Mouse (Mus musculus): Measurements from ENCODE around the gene Capns1.
"Not testable (repeated sequence)": the region's sequence is repeated elsewhere in the genome, so short reads cannot be mapped to it uniquely, and the experiment has no call there.

Gene Capns1

DNA sequence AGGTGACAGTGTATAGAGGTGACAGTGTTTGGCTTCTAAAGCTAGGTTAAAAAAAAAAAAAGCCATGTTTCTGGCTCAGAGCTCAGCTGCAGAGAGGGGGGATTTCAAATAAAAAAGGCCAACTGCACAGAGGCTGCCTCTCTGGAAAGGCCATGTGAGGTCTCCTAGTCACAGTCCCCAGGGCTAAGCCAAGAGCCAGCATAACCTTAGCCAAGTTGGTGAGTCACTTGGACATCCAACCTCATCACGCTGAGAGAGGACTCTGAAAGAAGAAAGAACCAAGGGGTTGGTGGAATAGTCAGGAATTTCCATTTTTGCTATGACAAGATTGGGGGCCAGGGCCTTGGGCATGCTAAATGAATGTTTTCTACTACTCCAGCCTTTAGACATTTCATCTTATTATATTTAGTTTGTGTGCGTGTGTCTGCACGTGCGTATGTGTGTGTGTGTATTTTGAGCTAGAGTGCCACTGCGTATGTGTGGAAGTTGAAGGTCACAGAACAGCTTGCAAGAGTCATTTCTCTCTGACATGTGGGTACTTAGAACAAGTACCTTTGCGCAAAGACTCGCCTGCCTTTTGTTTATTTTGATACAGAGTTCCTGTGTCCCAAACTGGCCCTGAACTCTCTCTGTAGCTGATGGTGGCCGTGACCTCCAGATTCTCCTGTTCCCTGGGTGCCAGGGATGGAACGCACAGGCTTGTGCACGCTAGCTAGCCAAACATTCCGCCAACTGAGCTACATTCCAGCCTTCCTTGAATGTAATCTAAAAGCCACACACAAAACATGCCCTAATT lies 4.5 kb upstream of the Capns1 start:
- in situ Hi-C loops (cut with MboI): no loop called here

DNA sequence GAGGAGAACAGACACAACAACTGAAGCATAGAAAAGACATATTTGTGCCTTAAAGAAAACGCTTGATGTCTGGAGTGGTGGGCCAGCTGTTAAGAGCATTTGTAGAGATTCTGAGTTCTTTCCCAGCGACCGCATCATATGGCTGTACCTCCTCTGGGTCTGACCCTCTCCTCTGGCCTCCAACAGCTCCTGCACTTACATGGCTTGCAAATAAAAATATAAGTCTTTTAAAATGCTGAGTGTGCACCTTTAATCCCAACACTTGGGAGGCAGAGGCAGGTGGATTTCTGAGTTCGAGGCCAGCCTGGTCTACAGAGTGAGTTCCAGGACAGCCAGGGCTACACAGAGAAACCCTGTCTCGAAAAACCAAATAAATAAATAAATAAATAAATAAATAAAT lies 2.0 kb upstream of the Capns1 start:
- in situ Hi-C loops (cut with MboI): not testable (repeated sequence)

DNA sequence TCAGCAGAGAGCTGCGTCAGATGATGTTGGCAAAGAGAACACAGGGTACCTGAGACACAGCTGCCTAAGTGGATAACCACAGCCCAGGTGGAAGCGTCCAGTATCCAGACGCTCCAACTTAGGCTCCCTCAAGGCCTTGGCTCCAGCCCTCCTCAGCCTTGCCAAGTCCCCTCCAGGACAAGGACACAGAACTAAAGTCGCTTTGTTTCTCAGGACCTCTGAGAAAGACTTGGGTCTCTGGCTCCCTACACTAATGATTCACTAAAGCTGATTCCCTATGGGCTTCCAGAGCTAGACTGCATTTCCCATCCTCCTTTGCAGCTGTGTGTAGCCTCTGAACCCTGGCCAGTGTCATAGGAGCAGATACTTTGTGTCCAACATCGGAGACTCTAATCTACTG lies 1.6 kb upstream of the Capns1 start:
- in situ Hi-C loops (cut with MboI): no loop called here

DNA sequence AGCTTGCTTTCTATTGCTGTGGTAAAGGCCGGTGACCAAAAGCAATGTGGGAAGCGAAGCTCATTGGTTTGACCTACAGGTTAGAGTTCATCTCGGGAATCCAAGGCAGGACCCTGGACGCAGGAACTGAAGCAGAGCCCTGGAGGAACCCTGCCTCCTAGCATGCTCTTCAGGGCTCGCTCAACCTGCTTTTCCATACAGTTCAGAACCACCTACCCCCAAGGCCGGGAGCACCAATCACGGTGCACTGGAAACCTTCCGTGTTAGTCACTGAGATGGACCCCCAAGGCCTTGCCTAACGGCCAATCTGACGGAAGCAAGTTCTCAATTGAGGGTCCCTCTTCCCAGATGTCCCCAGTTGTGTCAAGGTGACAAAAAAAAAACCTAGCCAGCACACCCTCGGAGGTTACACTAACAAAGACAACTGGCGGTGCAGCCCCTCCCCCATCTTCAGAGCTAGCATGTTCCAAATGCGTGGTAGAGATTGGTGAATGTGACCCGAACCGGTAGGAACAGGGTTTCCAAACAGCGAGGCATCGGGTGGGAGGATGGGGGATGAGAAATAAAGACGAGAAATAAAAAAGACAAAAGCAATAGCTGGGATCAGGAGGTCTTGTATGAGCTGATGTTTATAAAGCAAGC lies 1.0 kb upstream of the Capns1 start:
- in situ Hi-C loops (cut with MboI): no loop called here

DNA sequence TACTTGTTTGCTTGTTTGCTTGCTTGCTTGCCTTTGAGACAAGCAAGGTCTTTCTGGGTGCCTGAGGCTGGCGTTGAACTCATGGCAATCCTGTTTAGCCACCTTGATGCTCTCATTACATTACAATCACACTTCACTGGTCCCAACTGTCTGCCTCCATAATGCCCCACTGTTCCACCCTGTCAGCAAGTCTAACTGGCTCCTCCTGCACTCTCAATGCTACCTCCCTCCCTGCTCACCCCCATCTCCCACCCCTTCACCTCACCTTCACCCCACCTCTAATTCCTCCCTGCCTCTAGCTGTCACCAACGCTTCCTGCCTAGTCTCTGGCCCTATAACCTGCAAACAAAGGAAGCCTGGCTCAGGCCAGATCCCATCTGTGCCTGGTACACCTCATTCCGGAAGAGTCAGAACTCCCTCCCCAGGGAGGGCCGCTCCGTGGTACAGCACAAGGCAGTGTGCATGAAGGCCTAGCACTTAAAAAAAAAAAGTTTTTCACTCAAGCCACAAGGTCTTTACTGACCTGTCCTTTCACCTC lies 950 bp downstream of the Capns1 start:
- in situ Hi-C loops (cut with MboI): no loop called here

DNA sequence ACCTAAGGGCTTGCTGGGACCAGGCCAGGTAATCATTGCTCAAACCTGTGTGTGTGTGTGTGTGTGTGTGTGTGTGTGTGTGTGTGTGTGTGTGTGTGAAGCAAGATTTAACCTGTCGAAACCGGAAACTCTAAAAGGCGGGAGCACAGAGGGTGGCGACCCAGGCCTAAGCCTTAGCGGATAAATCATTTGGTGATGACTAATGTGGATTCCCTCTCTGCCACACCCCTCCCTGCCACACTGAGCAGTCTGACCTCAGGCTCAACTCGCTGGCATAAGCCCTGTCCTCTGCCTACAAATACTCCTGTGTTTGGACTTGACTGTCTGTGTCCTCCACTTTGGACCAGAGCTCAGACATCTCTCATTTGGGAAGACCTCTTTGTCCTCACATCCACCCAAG lies 2.4 kb downstream of the Capns1 start:
- in situ Hi-C loops (cut with MboI): no loop called here

DNA sequence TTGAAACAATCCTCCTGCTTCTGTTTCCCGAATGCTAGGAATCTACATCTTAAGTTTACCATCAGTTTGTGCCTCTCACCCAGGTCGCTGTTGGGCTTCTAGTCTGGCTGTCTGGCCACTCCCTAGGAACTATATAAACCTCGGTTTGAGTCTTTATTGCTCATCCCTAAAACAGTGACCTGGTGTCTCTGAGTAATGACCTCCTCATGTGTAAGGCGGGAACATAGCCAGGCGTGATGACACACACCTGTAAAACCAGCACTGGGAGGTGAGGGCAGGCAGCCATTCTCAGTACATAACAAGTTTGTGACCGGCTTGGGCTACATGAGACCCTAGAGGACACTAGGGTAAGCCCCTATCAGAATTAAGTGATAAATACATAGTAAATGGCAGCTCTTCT lies 3.1 kb downstream of the Capns1 start:
- in situ Hi-C loops (cut with MboI): no loop called here

DNA sequence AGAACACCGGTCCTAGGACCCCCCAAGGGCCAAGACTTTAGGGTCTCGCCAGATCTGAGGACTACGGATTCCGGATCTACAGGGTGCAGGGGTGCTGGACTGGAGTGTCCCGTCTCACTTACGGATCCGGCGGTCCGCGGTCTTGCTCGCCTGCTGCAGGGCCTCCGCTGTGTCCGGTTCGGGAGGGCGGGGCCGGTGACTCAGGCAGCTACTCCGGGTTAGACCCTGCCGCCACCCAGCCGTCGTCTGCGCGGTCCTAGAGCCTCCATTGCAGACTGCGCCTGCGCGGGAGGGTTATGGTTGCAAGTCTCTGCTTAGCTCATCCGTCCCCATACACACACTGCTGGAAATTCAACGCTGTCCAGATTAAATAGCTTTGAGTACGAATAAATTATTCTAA lies 3.7 kb downstream of the Capns1 start:
- in situ Hi-C loops (cut with MboI): no loop called here

DNA sequence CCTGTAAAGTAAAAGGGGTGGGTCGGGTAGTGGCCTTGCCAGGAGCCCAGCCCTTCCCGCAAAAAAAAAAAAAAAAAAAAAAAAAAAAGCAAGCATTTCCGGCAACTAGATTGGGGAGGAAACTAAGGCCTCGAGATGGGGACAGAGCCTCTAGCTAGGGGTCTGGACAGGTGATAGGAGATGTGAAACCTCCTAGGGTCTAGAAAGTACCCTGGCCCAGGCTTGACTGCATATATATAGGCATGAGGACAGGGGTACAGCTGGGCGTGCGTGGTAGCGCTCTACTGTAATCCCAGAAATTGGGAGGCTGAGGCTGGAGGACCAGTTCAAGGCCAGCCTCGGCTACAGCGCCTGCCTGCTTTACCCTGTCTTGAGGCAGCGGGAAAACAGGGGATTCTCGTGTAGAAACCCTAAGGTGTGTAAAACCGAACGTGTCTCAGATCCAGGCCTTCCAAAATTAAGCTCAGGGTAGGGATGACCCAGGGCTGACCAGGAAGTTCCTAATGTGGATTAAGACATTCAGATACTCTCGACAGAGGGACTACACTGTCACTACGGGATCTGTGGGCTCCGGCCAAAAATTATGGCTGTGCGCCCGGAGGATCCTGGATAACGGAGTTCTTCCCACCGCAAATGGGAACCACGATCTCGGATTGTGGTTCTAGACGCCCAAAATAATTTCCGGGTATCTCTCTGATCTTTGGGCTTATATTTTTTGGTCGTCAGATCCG lies 4.3 kb downstream of the Capns1 start:
- in situ Hi-C loops (cut with MboI): no loop called here

DNA sequence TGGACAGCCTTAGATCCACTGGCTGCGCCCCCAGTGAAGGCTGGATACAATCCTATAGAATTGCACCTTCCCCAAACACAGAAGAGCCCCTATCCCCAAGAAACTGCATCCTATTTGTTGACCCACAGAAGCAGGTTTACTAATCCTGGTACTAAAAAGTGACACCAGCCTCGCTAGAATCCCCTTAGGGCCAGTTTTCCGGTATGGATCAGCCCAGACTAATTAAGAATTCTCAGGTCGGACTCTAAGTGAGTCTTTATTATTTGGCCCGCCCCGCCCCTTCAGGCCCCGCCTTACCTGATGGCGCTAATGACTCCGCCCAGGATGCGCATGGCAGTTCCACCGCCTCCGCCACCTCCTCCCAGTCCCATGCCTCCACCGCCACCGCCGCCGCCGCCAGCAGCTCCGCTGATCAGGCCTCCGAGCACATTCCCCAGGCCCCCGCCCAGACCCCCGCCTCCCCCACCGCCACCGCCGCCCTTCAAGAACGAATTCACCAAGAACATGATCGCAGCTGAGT lies 5.0 kb downstream of the Capns1 start:
- in situ Hi-C loops (cut with MboI): no loop called here

DNA sequence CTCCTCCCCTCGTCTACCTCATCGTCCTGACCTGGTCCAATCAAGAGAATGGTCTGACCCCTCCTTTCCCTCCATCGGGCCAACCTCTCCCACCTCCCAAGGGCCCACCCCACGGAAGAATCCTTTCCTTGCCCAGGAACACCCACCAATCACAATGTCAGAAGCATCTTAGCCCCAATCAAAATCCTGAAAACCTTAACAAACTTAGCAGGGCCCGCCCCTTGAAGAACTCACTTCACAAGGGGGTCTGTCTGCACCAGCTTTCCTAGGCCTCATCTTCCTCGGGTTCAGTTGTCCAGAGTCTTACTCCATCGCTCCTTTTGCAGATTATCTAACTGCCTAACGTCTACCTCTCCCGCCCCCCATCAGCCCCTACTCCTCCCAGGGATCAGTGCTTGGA lies 5.6 kb downstream of the Capns1 start:
- in situ Hi-C loops (cut with MboI): no loop called here

DNA sequence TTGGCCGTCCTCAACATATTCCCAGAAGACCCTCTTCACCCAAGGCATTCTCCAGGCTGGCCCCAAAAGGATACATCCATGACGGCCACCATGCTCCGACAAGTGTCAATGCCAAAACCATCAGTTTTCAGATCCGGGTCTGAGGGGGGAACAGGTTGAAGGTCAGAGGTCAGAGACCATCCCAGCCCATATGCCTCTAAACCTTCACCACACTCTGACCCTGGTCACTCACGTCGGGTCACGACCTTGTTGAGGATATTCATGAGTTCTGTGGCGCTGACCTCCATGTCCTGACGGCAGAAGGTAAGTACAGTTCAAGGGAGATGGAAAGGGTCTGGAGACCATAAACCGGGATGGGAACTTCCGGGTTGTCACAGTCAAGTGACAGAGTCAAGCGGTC lies 6.5 kb downstream of the Capns1 start:
- in situ Hi-C loops (cut with MboI): no loop called here

DNA sequence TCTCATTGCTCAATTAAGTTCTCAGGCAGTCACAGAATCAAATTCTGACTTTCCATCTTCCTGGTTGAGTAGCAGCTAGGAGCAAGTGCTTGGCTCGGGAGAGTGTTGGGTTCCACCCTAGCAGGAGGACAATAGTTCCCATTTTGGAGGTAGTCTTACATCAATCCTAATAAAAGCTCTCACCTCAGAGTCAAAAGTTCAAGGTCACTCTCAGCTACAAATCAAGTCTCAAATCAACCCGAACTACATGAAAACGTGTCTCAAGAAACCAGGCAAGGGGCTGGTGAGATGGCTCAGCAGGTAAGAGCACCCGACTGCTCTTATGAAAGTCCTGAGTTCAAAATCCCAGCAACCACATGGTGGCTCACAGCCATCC lies 9.5 kb downstream of the Capns1 start:
- in situ Hi-C loops (cut with MboI): no loop called here

DNA sequence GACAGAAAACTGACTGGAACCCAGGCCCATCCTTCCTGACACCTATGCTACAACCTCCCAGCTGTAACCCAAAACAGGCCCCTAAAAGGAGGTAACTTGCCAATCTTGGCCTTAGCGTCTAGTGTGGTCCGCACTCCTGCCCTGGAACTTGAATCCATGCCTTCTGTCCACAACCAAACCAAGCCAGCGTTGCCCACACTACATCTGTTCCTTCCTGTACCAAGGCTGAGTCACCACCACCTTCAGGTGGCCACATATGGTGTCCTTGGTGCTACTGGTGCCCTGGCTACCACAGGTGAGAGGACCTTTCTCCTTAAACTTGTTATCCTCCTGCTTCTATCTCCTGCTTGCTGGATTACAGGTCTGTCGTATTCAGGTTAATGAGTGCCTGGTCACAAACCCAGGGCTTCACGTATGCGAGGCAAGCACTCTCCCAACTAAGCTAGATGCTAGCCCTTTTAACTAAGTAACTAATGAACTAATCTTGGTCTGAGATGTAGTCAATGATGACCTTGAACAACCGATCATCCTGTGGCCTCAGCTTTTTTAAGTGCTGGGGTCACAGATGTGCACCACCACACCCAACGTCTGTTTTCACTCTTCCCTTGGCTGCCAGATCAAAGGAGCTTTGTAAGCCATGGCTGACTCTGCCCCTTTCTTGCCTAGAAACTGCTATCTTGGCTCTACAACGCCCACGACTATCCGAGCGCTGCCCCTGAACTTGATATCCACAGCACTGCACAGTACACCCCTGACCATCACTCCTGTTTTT lies 10.1 kb downstream of the Capns1 start:
- in situ Hi-C loops (cut with MboI): no loop called here

DNA sequence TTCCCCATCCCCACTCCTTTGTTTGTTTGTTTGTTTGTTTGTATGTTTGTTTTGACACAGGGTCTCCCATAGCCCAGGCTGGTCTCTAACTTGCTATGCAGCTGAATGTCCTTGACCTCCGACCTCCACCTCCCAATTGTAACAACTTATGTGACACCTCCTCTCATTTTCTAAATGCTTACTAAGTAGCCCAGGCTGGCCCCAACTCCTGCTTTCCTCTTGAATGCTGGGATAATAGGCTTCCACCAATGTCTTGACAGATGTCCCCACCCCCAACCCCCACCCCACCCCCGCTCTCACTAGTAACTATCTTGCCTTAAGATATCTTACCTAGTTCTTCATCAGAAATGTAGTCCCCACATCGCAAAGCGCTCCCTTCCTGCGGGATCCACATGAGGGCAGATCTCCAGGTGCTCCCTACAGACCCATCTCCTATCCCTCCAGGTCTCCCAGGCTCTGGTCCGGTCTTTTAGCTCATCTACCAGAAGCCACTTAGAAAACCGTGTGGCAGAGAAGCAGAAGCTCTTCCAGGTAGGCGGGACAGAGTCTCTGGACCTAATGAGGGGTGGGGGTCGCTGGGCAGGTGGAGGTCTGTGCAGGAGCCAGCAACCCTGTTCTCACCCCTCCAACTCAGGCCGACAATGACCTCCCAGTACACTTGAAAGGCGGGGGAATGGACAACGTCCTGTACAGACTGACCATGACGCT lies 13.8 kb downstream of the Capns1 start:
- in situ Hi-C loops (cut with MboI): loop anchor here (5.0 kb wide), 1 partner anchor 33 kb away; no protein-coding TSS in a partner anchor

DNA sequence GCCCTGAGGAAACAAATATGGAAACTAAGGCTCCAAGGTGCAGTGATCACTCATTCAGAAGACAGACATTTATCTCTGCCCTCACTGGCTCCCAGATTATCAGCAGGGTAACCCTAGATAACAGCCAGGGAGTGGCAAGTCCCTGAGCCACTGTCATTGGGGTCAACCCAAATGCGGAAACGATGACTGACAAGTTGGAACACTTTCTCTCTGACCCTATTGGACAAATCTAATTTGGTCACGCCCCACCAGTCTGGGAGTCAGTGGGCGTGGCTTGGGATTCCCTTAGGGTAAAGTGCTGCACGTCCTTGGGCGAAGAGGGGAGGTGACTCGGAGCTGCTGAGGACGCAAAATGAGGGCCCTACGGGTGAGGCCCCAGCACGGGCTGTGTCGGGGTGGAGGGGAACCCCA lies 14.7 kb downstream of the Capns1 start, which contains the start of gene Cox7a1:
TSS of gene Cox7a1 (plus strand) at position 266 of the 411 bp plus-strand sequence.
- in situ Hi-C loops (cut with MboI): loop anchor here (5.0 kb wide), 1 partner anchor 33 kb away; no protein-coding TSS in a partner anchor

DNA sequence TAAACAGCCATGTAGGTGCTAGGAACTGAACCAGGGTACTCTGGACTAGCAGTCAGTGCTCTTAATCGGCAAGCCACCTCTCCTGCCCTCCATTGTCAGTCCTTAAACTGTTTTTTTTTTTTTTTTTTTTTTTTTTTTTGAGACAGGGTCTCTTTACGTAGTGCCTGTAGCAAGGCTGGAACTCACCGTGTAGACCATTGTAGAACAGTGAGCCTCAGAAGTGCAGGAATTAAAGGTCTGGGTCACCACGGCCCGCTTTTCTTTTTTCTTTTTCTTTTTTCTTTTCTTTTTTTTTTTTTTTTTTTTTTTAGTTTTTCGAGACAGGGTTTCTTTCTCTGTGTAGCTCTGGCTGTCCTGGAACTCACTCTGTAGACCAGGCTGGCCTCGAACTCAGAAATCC lies 15.4 kb downstream of the Capns1 start:
- in situ Hi-C loops (cut with MboI): loop anchor here (5.0 kb wide), 1 partner anchor 34 kb away; no protein-coding TSS in a partner anchor

DNA sequence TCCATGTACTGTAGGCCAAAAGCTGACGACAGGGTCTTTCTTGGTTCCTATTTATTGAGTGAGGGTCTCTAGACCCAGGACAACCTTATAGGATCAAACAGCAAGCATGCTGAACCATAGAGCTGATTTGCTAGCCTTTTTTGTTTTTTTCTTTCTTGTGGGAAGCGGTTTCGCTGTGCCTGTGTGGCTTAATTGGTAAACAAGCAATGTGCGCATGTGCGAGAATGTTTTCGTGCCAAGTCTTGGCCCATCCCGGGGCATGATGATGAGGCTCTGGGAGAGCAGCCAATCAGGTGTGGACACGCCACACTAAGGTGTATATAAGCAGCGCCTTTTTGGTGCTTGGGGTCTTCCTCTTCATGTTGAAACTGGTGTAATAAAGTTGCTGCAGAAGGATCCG lies 16.7 kb downstream of the Capns1 start:
- in situ Hi-C loops (cut with MboI): loop anchor here (5.0 kb wide), 1 partner anchor 35 kb away; no protein-coding TSS in a partner anchor

DNA sequence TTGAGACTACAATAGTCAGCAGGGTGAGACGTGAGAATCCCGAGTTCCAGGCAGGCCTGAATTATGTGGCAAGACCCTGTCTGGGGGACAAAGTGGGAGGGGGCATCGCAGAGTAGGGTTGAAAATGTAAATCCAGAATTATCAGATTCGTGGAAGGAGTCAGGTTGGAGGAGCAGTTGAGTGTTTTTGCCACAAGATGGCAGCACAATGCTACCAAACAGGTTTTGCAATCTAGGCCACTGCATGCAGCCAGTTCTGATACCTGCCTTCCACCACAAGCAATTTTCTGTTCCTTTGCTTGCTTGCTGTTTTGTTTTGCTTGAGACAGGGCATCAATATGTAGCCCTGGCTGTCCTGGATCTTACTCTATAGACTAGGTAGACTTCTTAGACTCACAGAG lies 17.3 kb downstream of the Capns1 start:
- in situ Hi-C loops (cut with MboI): loop anchor here (5.0 kb wide), 1 partner anchor 36 kb away; no protein-coding TSS in a partner anchor

DNA sequence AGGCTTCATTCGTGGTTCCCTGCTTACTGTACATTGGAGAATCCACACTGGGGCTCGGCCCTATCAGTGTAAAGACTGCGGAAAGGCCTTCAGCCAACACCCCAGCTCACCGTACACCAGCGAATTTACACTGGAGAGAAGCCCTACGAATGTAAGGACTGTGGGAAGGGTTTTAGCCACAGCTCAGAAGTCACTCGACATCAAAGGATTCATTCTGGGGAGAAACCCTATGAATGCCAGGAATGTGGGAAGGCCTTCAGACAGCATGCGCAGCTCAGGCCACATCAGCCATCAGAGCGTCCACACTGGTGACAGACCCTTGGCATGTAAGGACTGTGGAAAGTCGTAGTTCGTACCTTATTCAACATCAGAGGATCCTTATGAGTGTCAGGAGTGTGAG lies 20.4 kb downstream of the Capns1 start:
- in situ Hi-C loops (cut with MboI): no loop called here

DNA sequence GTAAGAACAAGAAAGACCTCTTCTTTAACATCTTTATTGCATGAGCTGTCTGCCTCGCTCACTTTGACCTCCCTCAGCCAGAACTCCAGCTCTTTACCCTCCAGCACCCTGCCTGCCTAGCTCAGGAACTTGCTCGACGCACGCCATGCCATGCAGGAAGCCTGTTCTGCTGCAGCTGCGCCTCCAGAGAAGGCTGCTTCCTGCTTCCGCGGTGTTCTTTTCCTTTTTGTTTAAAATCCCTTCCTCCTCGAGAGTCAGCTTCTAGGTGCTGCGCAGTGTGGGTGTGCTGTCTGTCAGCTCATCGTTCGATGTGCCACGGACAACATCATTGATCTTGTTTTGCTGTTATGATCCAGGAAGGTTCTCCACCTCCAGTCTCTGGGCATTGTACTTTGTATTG lies 22.1 kb downstream of the Capns1 start:
- in situ Hi-C loops (cut with MboI): no loop called here
